Mouse (Mus musculus): ENCODE data around the gene Myo15b. TPM values are rescaled to one million over a fixed set of nuclear protein-coding genes. Genes with fewer than 3 reads are reported as not detected.
A peak's percentile ranks its signal among the peaks of the same experiment; 100 is the strongest.
"Not testable (repeated sequence)": the region's sequence is repeated elsewhere in the genome, so short reads cannot be mapped to it uniquely, and the experiment has no call there.

Gene Myo15b
- polyA plus RNA-seq, 1 experiment from 2014 or later: 0.31 TPM

- no peaks in the 10 kb centered on the region for H3K27me3 ChIP-seq (ENCODE audit: control insufficient read depth, insufficient read depth, low read length)
- H3K27ac ChIP-seq (replicated peaks; ENCODE audit: low read depth, low read length): peak overlapping the region; percentile 47
- no peak overlapping the region for H3K4me3 ChIP-seq (ENCODE audit: low read depth, low read length)
- peaks cover 5% of the 10 kb centered on the region for H3K4me1 ChIP-seq (ENCODE audit: control insufficient read depth, insufficient read depth, low read length)
- DNase-seq (ENCODE audit: low spot score) (peak; percentile 35), ATAC-seq (replicated peaks; ENCODE audit: insufficient number of reproducible peaks, low FRiP score, low TSS enrichment, low read depth) (peak; percentile 54; the same call in 1 of the 2 replicates)
- 17% methylated on average over 6 of the region's 6 CpGs for WGBS
- no peaks in the 10 kb centered on the region for H3K9me3 ChIP-seq (replicated peaks; ENCODE audit: control insufficient read depth, low read length)
- no peak overlapping the region for H3K9ac ChIP-seq (replicated peaks; ENCODE audit: low read length)
- no peak overlapping the region; the same call in 1 of the 2 replicates for H3K4me2 ChIP-seq (ENCODE audit: low read depth, low read length)
- H3K36me3 ChIP-seq (replicated peaks; ENCODE audit: control insufficient read depth, insufficient read depth, low read depth, low read length): no peaks in the 10 kb centered on the region
Observed at GRCm38 (mm10) chr11:115841961-115842550, 16.1 kb upstream of the Myo15b start.

DNA sequence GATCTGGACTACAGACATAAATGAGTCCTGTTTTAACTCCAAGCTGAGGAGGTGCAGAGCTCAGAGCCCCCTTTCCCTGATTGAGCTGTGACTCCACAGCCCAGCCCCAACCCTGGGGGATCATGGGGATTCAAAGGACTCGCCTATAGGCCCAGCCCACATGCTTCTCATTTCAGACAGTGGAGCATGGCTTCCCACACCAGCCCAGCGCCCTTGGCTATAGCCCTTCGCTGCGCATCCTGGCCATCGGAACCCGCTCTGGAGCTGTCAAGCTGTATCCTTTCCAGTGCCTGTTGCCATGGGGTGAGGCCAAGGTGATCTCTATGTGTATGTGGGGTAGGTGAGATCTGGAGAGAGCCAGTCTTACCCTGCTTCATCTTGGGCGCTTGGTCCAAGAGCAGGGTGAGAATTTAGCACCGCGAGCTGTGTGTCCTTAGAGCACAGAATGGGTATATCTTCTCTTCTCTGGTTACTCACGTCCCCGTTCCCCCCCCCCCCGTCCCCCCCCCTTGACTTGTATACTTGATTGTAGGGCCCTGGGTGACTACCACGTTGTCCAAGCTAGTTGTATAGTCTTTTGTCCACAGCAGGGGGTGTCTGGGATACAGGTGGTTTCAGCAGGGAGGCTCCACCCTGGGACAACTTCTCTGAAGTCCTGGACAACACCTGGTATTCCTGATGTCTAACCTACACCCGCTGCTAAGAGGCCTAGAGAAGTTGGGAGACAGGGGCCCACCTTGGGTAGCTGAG lies 14.9 kb upstream of the Myo15b start:
- H3K9me3 ChIP-seq (replicated peaks; ENCODE audit: control insufficient read depth, low read length): no peaks in the 10 kb centered on the region
- ATAC-seq (replicated peaks; ENCODE audit: insufficient number of reproducible peaks, low FRiP score, low TSS enrichment, low read depth) (no peak), DNase-seq (ENCODE audit: low spot score) (no peak)
- no peak overlapping the region for H3K27ac ChIP-seq (replicated peaks; ENCODE audit: low read depth, low read length)
- no peak overlapping the region for H3K4me3 ChIP-seq (ENCODE audit: low read depth, low read length)
- 70% methylated on average over 14 of the region's 14 CpGs for WGBS
- no peaks in the 10 kb centered on the region for H3K36me3 ChIP-seq (replicated peaks; ENCODE audit: control insufficient read depth, insufficient read depth, low read depth, low read length)
- H3K4me1 ChIP-seq (ENCODE audit: control insufficient read depth, insufficient read depth, low read length): peaks cover 5% of the 10 kb centered on the region
- no peaks in the 10 kb centered on the region for H3K27me3 ChIP-seq (ENCODE audit: control insufficient read depth, insufficient read depth, low read length)
- no peak overlapping the region for H3K9ac ChIP-seq (replicated peaks; ENCODE audit: low read length)
- H3K4me2 ChIP-seq (ENCODE audit: low read depth, low read length): no peak overlapping the region

- DNase-seq (ENCODE audit: low spot score) (no peak), ATAC-seq (replicated peaks; ENCODE audit: insufficient number of reproducible peaks, low FRiP score, low TSS enrichment, low read depth) (no peak)
- peaks cover 5% of the 10 kb centered on the region for H3K4me1 ChIP-seq (ENCODE audit: control insufficient read depth, insufficient read depth, low read length)
- no peaks in the 10 kb centered on the region for H3K27me3 ChIP-seq (ENCODE audit: control insufficient read depth, insufficient read depth, low read length)
- no peak overlapping the region for H3K4me2 ChIP-seq (ENCODE audit: low read depth, low read length)
- no peak overlapping the region for H3K27ac ChIP-seq (replicated peaks; ENCODE audit: low read depth, low read length)
- H3K36me3 ChIP-seq (replicated peaks; ENCODE audit: control insufficient read depth, insufficient read depth, low read depth, low read length): no peaks in the 10 kb centered on the region
- no peaks in the 10 kb centered on the region for H3K9me3 ChIP-seq (replicated peaks; ENCODE audit: control insufficient read depth, low read length)
- no peak overlapping the region for H3K4me3 ChIP-seq (ENCODE audit: low read depth, low read length)
- WGBS: 85% methylated on average over 5 of the region's 5 CpGs
- H3K9ac ChIP-seq (replicated peaks; ENCODE audit: low read length): no peak overlapping the region
Observed at GRCm38 (mm10) chr11:115843891-115844239, 14.3 kb upstream of the Myo15b start.

- 64% methylated on average over 8 of the region's 8 CpGs for WGBS
- Histone ChIP-seq H3K9me3 (replicated peaks; ENCODE audit: control insufficient read depth, low read length) (no peaks in the 10 kb centered on the region), H3K4me1 (ENCODE audit: control insufficient read depth, insufficient read depth, low read length) (peaks cover 5% of the 10 kb centered on the region), H3K9ac (replicated peaks; ENCODE audit: low read length) (no peak overlapping the region), H3K4me2 (ENCODE audit: low read depth, low read length) (no peak overlapping the region), H3K27me3 (ENCODE audit: control insufficient read depth, insufficient read depth, low read length) (no peaks in the 10 kb centered on the region), H3K27ac (replicated peaks; ENCODE audit: low read depth, low read length) (no peak overlapping the region), H3K4me3 (ENCODE audit: low read depth, low read length) (no peak overlapping the region), H3K36me3 (replicated peaks; ENCODE audit: control insufficient read depth, insufficient read depth, low read depth, low read length) (no peaks in the 10 kb centered on the region)
- DNase-seq (ENCODE audit: low spot score): no peak
- no peak for ATAC-seq (replicated peaks; ENCODE audit: insufficient number of reproducible peaks, low FRiP score, low TSS enrichment, low read depth)
Observed at GRCm38 (mm10) chr11:115844240-115844639, 14.0 kb upstream of the Myo15b start.

DNA sequence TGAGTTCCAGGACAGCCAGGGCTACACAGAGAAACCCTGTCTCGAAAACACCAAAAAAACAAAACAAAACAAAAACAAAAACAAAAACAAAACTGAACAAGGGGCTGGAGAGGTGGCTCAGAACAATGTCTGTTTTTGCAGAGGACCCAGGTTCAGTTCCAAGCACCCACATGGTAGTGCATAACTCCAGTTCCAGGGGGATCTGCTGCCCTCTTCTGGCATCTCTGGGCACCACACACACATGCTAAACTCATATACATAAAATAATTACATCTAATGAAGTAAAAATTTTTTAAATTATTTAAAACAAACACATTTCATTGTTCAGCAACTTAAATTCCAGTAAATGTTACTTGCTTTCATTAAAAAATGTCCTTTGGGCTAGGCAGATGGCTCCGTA lies 12.4 kb upstream of the Myo15b start:
- H3K4me3 ChIP-seq (ENCODE audit: low read depth, low read length): no peak overlapping the region
- no peaks in the 10 kb centered on the region for H3K9me3 ChIP-seq (replicated peaks; ENCODE audit: control insufficient read depth, low read length)
- H3K27ac ChIP-seq (replicated peaks; ENCODE audit: low read depth, low read length): no peak overlapping the region
- 91% methylated on average over 2 of the region's 2 CpGs for WGBS
- peaks cover 5% of the 10 kb centered on the region for H3K4me1 ChIP-seq (ENCODE audit: control insufficient read depth, insufficient read depth, low read length)
- H3K9ac ChIP-seq (replicated peaks; ENCODE audit: low read length): no peak overlapping the region
- DNase-seq (ENCODE audit: low spot score) (no peak), ATAC-seq (replicated peaks; ENCODE audit: insufficient number of reproducible peaks, low FRiP score, low TSS enrichment, low read depth) (no peak)
- no peak overlapping the region for H3K4me2 ChIP-seq (ENCODE audit: low read depth, low read length)
- no peaks in the 10 kb centered on the region for H3K27me3 ChIP-seq (ENCODE audit: control insufficient read depth, insufficient read depth, low read length)
- no peaks in the 10 kb centered on the region for H3K36me3 ChIP-seq (replicated peaks; ENCODE audit: control insufficient read depth, insufficient read depth, low read depth, low read length)

- no peak for ATAC-seq (replicated peaks; ENCODE audit: insufficient number of reproducible peaks, low FRiP score, low TSS enrichment, low read depth)
- Histone ChIP-seq H3K36me3 (replicated peaks; ENCODE audit: control insufficient read depth, insufficient read depth, low read depth, low read length) (no peaks in the 10 kb centered on the region), H3K4me1 (ENCODE audit: control insufficient read depth, insufficient read depth, low read length) (no peaks in the 10 kb centered on the region), H3K9ac (replicated peaks; ENCODE audit: low read length) (no peak overlapping the region), H3K4me3 (ENCODE audit: low read depth, low read length) (no peak overlapping the region), H3K27ac (replicated peaks; ENCODE audit: low read depth, low read length) (no peak overlapping the region), H3K4me2 (ENCODE audit: low read depth, low read length) (no peak overlapping the region), H3K9me3 (replicated peaks; ENCODE audit: control insufficient read depth, low read length) (no peaks in the 10 kb centered on the region), H3K27me3 (ENCODE audit: control insufficient read depth, insufficient read depth, low read length) (peaks cover 22% of the 10 kb centered on the region)
- WGBS: 83% methylated on average over 6 of the region's 6 CpGs
- DNase-seq (ENCODE audit: low spot score): no peak
Observed at GRCm38 (mm10) chr11:115854674-115855073, 3.5 kb upstream of the Myo15b start.

- H3K4me3 ChIP-seq (ENCODE audit: low read depth, low read length); H3K9ac ChIP-seq (replicated peaks; ENCODE audit: low read length); H3K4me1 ChIP-seq (ENCODE audit: control insufficient read depth, insufficient read depth, low read length); ATAC-seq (replicated peaks; ENCODE audit: insufficient number of reproducible peaks, low FRiP score, low TSS enrichment, low read depth); H3K4me2 ChIP-seq (ENCODE audit: low read depth, low read length); H3K27ac ChIP-seq (replicated peaks; ENCODE audit: low read depth, low read length); DNase-seq (ENCODE audit: low spot score); H3K36me3 ChIP-seq (replicated peaks; ENCODE audit: control insufficient read depth, insufficient read depth, low read depth, low read length); H3K9me3 ChIP-seq (replicated peaks; ENCODE audit: control insufficient read depth, low read length): not testable (repeated sequence)
- H3K27me3 ChIP-seq (ENCODE audit: control insufficient read depth, insufficient read depth, low read length): peaks cover 27% of the 10 kb centered on the region
- WGBS: 88% methylated on average over 4 of the region's 4 CpGs
Observed at GRCm38 (mm10) chr11:115857146-115857545, 1.1 kb upstream of the Myo15b start.

DNA sequence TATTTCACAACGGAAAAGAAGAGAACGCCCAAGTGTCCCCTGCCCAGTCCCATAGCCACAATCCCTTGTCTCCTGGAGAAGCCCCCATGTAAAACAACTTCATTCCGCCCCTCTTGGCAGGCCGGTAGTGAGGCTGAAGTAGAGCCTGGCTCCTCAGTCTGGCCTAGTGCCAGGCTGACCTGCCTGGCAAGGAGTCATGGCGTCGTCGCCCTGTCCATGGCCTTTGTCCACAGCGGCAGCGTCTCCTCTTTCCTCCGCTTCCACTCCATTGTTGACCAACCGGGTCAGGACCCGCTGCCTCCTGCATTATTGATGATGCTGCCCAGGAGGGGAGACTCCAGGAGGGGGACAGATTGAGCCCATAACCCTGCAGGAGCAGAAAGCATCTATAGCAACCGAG lies 270 bp upstream of the Myo15b start:
- Histone ChIP-seq H3K9ac (replicated peaks; ENCODE audit: low read length) (no peak overlapping the region), H3K27me3 (ENCODE audit: control insufficient read depth, insufficient read depth, low read length) (peaks cover 27% of the 10 kb centered on the region), H3K4me3 (ENCODE audit: low read depth, low read length) (no peak overlapping the region), H3K36me3 (replicated peaks; ENCODE audit: control insufficient read depth, insufficient read depth, low read depth, low read length) (no peaks in the 10 kb centered on the region), H3K4me1 (ENCODE audit: control insufficient read depth, insufficient read depth, low read length) (no peaks in the 10 kb centered on the region), H3K9me3 (replicated peaks; ENCODE audit: control insufficient read depth, low read length) (no peaks in the 10 kb centered on the region), H3K27ac (replicated peaks; ENCODE audit: low read depth, low read length) (no peak overlapping the region), H3K4me2 (ENCODE audit: low read depth, low read length) (no peak overlapping the region)
- 58% methylated on average over 13 of the region's 13 CpGs for WGBS
- DNase-seq (ENCODE audit: low spot score) (no peak), ATAC-seq (replicated peaks; ENCODE audit: insufficient number of reproducible peaks, low FRiP score, low TSS enrichment, low read depth) (no peak)
